8 mouse cellular contexts compared by ENCODE assay signal in the genomic region with DNA sequence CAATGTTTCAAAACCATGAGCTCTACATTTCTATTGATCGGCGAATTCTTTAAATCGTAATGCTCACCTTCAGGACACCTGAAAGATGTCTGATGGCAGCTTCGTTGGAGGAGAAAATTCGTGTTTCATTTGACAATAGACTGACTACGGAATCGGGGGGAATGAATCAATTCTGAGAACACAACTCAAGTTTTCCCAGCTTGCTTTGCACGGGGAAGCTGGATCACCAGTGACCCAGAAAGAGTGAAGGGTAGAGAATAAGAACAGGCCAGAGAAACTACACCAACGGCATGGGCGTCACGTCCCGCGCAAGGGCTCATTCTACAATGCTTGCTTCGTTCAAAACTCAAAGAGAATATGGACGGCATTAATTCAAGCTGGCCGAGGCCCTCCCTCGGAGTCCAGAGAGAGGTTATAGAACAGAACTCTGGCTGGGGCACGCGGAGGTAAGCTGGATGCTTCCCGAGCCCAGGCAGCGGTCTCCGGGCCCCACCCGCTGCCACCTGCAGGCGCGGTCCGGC. TPM values are rescaled to one million over a fixed set of nuclear protein-coding genes. Genes with fewer than 3 reads are reported as not detected.
DNase-seq lines count a peak whose midpoint lies in the region; ATAC-seq and TF ChIP-seq lines count a peak whose summit lies in the region.

No protein-coding gene starts in this region.

- no peaks in the 10 kb centered on the region for H3K27me3 ChIP-seq in kidney, adult 2 months (replicated peaks; ENCODE audit: control insufficient read depth, insufficient read depth, low read length)
- no peaks in the 10 kb centered on the region for H3K27me3 ChIP-seq in hindbrain, embryonic 13.5 days
- H3K27me3 ChIP-seq in midbrain, embryonic 13.5 days, result no peaks in the 10 kb centered on the region

- 4% methylated on average over 26 of the region's 26 CpGs for WGBS in kidney, adult 2 months
- 6% methylated on average over 26 of the region's 26 CpGs for WGBS in hindbrain, embryonic 13.5 days
- WGBS in midbrain, embryonic 13.5 days, result 8% methylated on average over 26 of the region's 26 CpGs

- ATAC-seq in hindbrain, embryonic 13.5 days (ENCODE audit: low FRiP score), result peak; percentile 4
- ATAC-seq in midbrain, embryonic 13.5 days, result no peak

- H3K4me2 ChIP-seq in hindbrain, embryonic 13.5 days, result peak overlapping the region; percentile 73
- peak overlapping the region; percentile 91 for H3K4me2 ChIP-seq in midbrain, embryonic 13.5 days (replicated peaks)

- peak overlapping the region; percentile 89 for H3K9ac ChIP-seq in hindbrain, embryonic 13.5 days
- peak overlapping the region; percentile 93 for H3K9ac ChIP-seq in midbrain, embryonic 13.5 days (replicated peaks)

- H3K9me3 ChIP-seq in hindbrain, embryonic 13.5 days, result no peaks in the 10 kb centered on the region
- no peaks in the 10 kb centered on the region for H3K9me3 ChIP-seq in midbrain, embryonic 13.5 days

- H3K4me1 ChIP-seq in kidney, adult 2 months (ENCODE audit: control insufficient read depth, insufficient read depth, low read length), result peaks cover 15% of the 10 kb centered on the region
- H3K4me1 ChIP-seq in bone marrow macrophage, adult 2 months (ENCODE audit: control insufficient read depth, insufficient read depth, low read length), result peaks cover 23% of the 10 kb centered on the region
- H3K4me1 ChIP-seq in hindbrain, embryonic 13.5 days (replicated peaks), result peaks cover 62% of the 10 kb centered on the region
- peaks cover 60% of the 10 kb centered on the region for H3K4me1 ChIP-seq in midbrain, embryonic 13.5 days (replicated peaks)

- H3K36me3 ChIP-seq in kidney, adult 2 months (ENCODE audit: control insufficient read depth, insufficient read depth, low read length), result no peaks in the 10 kb centered on the region
- peaks cover 36% of the 10 kb centered on the region for H3K36me3 ChIP-seq in hindbrain, embryonic 13.5 days
- H3K36me3 ChIP-seq in midbrain, embryonic 13.5 days, result peaks cover 28% of the 10 kb centered on the region

- peak overlapping the region; percentile 80 for H3K4me3 ChIP-seq in kidney, adult 2 months (ENCODE audit: insufficient read depth, low read depth, low read length)
- H3K4me3 ChIP-seq in bone marrow macrophage, adult 2 months (ENCODE audit: insufficient read depth, low read length), result peak overlapping the region; percentile 82
- H3K4me3 ChIP-seq in hindbrain, embryonic 13.5 days, result peak overlapping the region; percentile 89
- H3K4me3 ChIP-seq in midbrain, embryonic 13.5 days (replicated peaks), result peak overlapping the region; percentile 91

- no peak for DNase-seq in kidney, adult 2 months
- DNase-seq in kidney, adult 11 months, result no peak
- DNase-seq in urinary bladder, postnatal 36 days (ENCODE audit: low spot score in 2 of 2), result no peak
- no peak for DNase-seq in cerebellum, adult 11 months
- no peak for DNase-seq in thymus, postnatal 14 days

- peak overlapping the region; percentile 84 for H3K27ac ChIP-seq in kidney, adult 2 months (ENCODE audit: insufficient read depth, low read depth, low read length)
- H3K27ac ChIP-seq in bone marrow macrophage, adult 2 months (ENCODE audit: insufficient read depth, low read depth, low read length), result peak overlapping the region; percentile 83
- H3K27ac ChIP-seq in hindbrain, embryonic 13.5 days, result peak overlapping the region; percentile 95
- H3K27ac ChIP-seq in midbrain, embryonic 13.5 days, result peak overlapping the region; percentile 90

- no peak for TF ChIP-seq POLR2A in kidney, adult 2 months (IDR thresholded peaks at IDR 0.05; ENCODE audit: low read depth, low read length)
- TF ChIP-seq POLR2A in bone marrow macrophage, adult 2 months (IDR thresholded peaks at IDR 0.05; ENCODE audit: borderline replicate concordance, low read depth, low read length), result no peak

- no peak for TF ChIP-seq CTCF in kidney, adult 2 months (conservative IDR thresholded peaks at IDR 0.05; ENCODE audit: insufficient read depth, insufficient read length, low read depth, low read length)
- TF ChIP-seq CTCF in bone marrow macrophage, adult 2 months (IDR thresholded peaks at IDR 0.05; ENCODE audit: low read depth, low read length), result no peak

RNA-seq across cellular contexts. Expression of a gene that starts 0.5 kb away (rescaled TPM):
- 28.8 and 32.3 TPM in 2 replicates for polyA plus RNA-seq in kidney, adult 2 months (2012; rRNA removed)
- polyA plus RNA-seq in bone marrow macrophage, adult 2 months (2012; ENCODE audit: insufficient read depth, insufficient read length, missing spikeins), result 8.2 and 9.0 TPM in 2 replicates
- polyA plus RNA-seq in hindbrain, embryonic 13.5 days (2015; fragmentation: Nextera tagmentation; extraction: Ambion mirVana), result 30.7 and 32.8 TPM in 2 replicates
- 33.9 and 35.3 TPM in 2 replicates for polyA plus RNA-seq in midbrain, embryonic 13.5 days (2015; fragmentation: Nextera tagmentation; extraction: Ambion mirVana)

RNA-seq across cellular contexts. Expression of a gene that starts 0.7 kb away (rescaled TPM):
- 36.3 and 48.4 TPM in 2 replicates for polyA plus RNA-seq in kidney, adult 2 months (2012; rRNA removed)
- polyA plus RNA-seq in bone marrow macrophage, adult 2 months (2012; ENCODE audit: insufficient read depth, insufficient read length, missing spikeins), result 59.0 and 67.2 TPM in 2 replicates
- polyA plus RNA-seq in hindbrain, embryonic 13.5 days (2015; fragmentation: Nextera tagmentation; extraction: Ambion mirVana), result 22.1 and 22.3 TPM in 2 replicates
- 26.6 and 28.4 TPM in 2 replicates for polyA plus RNA-seq in midbrain, embryonic 13.5 days (2015; fragmentation: Nextera tagmentation; extraction: Ambion mirVana)

RNA-seq across cellular contexts. Expression of a gene that starts 37.6 kb away (rescaled TPM):
- polyA plus RNA-seq in kidney, adult 2 months (2012; rRNA removed), result 0.30 and 0.58 TPM in 2 replicates
- not detected in 2 replicates for polyA plus RNA-seq in bone marrow macrophage, adult 2 months (2012; ENCODE audit: insufficient read depth, insufficient read length, missing spikeins)
- 3.9 and 5.2 TPM in 2 replicates for polyA plus RNA-seq in hindbrain, embryonic 13.5 days (2015; fragmentation: Nextera tagmentation; extraction: Ambion mirVana)
- polyA plus RNA-seq in midbrain, embryonic 13.5 days (2015; fragmentation: Nextera tagmentation; extraction: Ambion mirVana), result 2.5 and 3.4 TPM in 2 replicates

RNA-seq across cellular contexts. Expression of a gene that starts 49.7 kb away (rescaled TPM):
- polyA plus RNA-seq in kidney, adult 2 months (2012; rRNA removed), result 111 and 119 TPM in 2 replicates
- polyA plus RNA-seq in bone marrow macrophage, adult 2 months (2012; ENCODE audit: insufficient read depth, insufficient read length, missing spikeins), result 34.0 and 34.7 TPM in 2 replicates
- 7.6 and 8.4 TPM in 2 replicates for polyA plus RNA-seq in hindbrain, embryonic 13.5 days (2015; fragmentation: Nextera tagmentation; extraction: Ambion mirVana)
- 5.4 and 7.9 TPM in 2 replicates for polyA plus RNA-seq in midbrain, embryonic 13.5 days (2015; fragmentation: Nextera tagmentation; extraction: Ambion mirVana)

RNA-seq across cellular contexts. Expression of a gene that starts 52.6 kb away (rescaled TPM):
- not detected in 2 replicates for polyA plus RNA-seq in kidney, adult 2 months (2012; rRNA removed)
- polyA plus RNA-seq in bone marrow macrophage, adult 2 months (2012; ENCODE audit: insufficient read depth, insufficient read length, missing spikeins), result not detected in 2 replicates
- 0.30 TPM in 1 of 2 replicates, not detected in the other for polyA plus RNA-seq in hindbrain, embryonic 13.5 days (2015; fragmentation: Nextera tagmentation; extraction: Ambion mirVana)
- 0.36 TPM in 1 of 2 replicates, not detected in the other for polyA plus RNA-seq in midbrain, embryonic 13.5 days (2015; fragmentation: Nextera tagmentation; extraction: Ambion mirVana)
